Mouse (Mus musculus) liver, embryonic 11.5 days (tissue): ENCODE data around the gene Cdk19. TPM values are rescaled to one million over a fixed set of nuclear protein-coding genes. Genes with fewer than 3 reads are reported as not detected.

Source experiments
- ATAC-seq: fragments of 200-750 bp; cut with Nextera tagmentation; replicated peaks from 2 replicates; pipeline ENCODE4 v1.8.0; 2017; ENCODE audit warnings: moderate number of reproducible peaks, mild to moderate bottlenecking, moderate TSS enrichment, moderate library complexity; ENCODE audit not compliant: low FRiP score
- DNase-seq: peaks from one replicate; pipeline ENCODE4 v3.0.0-alpha.2; 2017; ENCODE audit warnings: low spot score
- H3K27ac ChIP-seq: fragments of 300-500 bp; sonication (generic); 2 replicates; pipeline ENCODE4 v1.5.1; 2014; ENCODE audit warnings: mild to moderate bottlenecking, low read depth, low read length, control low read depth
- H3K27me3 ChIP-seq: fragments of 300-500 bp; sonication (generic); replicated peaks from 2 replicates; pipeline ENCODE4 v1.6.1; 2014; ENCODE audit warnings: low read length, mixed read lengths; ENCODE audit not compliant: control insufficient read depth, insufficient read depth
- H3K36me3 ChIP-seq: fragments of 300-500 bp; sonication (generic); 2 replicates; pipeline ENCODE4 v1.6.1; 2014; ENCODE audit warnings: mild to moderate bottlenecking, low read length, moderate library complexity, mixed read lengths; ENCODE audit not compliant: control insufficient read depth, insufficient read depth
- H3K4me1 ChIP-seq: fragments of 300-500 bp; sonication (generic); replicated peaks from 2 replicates; pipeline ENCODE4 v1.6.1; 2014; ENCODE audit warnings: low read length, mixed read lengths; ENCODE audit not compliant: control insufficient read depth, insufficient read depth
- H3K4me2 ChIP-seq: fragments of 300-500 bp; sonication (generic); 2 replicates; pipeline ENCODE4 v1.6.1; 2014; ENCODE audit warnings: mild to moderate bottlenecking, control low read depth, moderate library complexity
- H3K4me3 ChIP-seq: fragments of 300-500 bp; sonication (generic); 2 replicates; pipeline ENCODE4 v1.5.1; 2014; ENCODE audit warnings: low read depth, low read length, control low read depth
- H3K9ac ChIP-seq: fragments of 300-500 bp; sonication (generic); 2 replicates; pipeline ENCODE4 v1.6.1; 2014; ENCODE audit warnings: low read depth, low read length, control low read depth
- H3K9me3 ChIP-seq: fragments of 300-500 bp; sonication (generic); 2 replicates; pipeline ENCODE4 v1.6.1; 2016; ENCODE audit warnings: low read length, inconsistent platforms, mixed read lengths; ENCODE audit not compliant: control insufficient read depth
- WGBS: fragments of 180-500 bp; shearing (Covaris S2); extraction: QIAGEN DNeasy Blood & Tissue Kit; methylation state at CpG from one replicate; pipeline ENCODE4 v1.1.7; 2014; 5-methylcytosine and 5-hydroxymethylcytosine counted together
- polyA plus RNA-seq: library from polyadenylated mRNA; unstranded; fragments of >200 nt; fragmentation: Nextera tagmentation; extraction: Ambion mirVana; gene quantifications from 2 replicates; pipeline ENCODE4 v1.2.1, GENCODE M21; 2014

Gene Cdk19
- polyA plus RNA-seq, 1 experiment from 2014 or later, result 4.6 TPM

DNA sequence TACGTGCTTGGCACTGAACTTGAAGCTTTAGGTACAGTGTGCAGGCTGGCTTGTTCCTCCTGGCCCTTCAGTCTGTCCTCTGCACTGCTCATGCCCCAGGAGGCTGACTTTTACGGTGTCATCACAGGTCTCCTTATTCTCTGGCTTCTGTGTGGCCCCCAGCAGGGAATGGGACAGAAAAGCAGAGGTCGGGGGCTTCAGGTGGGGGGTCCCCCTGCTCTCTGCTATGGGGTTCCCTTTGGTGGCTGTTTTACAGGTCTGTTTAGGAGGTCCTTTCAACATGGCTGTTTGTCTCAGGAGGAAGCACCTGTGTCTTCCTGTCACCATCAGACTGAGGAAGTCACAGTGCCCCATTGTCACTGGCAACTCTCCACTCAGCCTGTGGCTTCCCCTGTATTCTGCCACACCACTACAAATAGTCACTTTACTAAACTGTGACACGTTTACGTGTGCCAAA lies 175.9 kb downstream of the Cdk19 start:
- no peaks in the 10 kb centered on the region for H3K36me3 ChIP-seq
- DNase-seq (no peak), ATAC-seq (no peak)
- no peak overlapping the region for H3K4me3 ChIP-seq
- H3K4me2 ChIP-seq, result no peak overlapping the region
- H3K27me3 ChIP-seq, result no peaks in the 10 kb centered on the region
- H3K27ac ChIP-seq, result no peak overlapping the region
- H3K9me3 ChIP-seq, result no peaks in the 10 kb centered on the region
- H3K9ac ChIP-seq, result no peak overlapping the region
- no peaks in the 10 kb centered on the region for H3K4me1 ChIP-seq
- 65% methylated on average over 5 of the region's 5 CpGs for WGBS

DNA sequence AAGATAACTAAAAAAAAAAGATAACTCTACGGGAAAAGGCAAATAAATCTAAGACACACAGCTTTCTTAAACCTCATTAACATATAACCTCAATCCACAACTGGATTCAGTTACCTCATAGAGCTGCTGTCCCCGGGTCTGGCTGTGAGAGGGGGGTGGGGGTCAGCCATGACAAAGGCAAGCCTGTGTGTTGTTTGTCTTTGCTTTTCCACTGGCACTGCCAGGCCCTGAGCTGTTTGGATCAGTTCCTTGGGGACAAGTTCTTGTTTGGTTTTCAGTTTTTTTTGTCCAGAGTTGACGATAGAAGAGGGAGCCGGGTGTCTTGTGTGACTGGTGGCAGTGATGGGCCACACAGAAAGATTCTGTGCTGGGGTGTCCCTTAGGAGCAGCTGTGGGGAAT lies 177.1 kb downstream of the Cdk19 start:
- no peak overlapping the region for H3K27ac ChIP-seq
- H3K27me3 ChIP-seq, result no peaks in the 10 kb centered on the region
- DNase-seq (no peak), ATAC-seq (no peak)
- WGBS, result 33% methylated on average over 4 of the region's 4 CpGs
- no peaks in the 10 kb centered on the region for H3K36me3 ChIP-seq
- no peak overlapping the region for H3K4me2 ChIP-seq
- no peak overlapping the region for H3K9ac ChIP-seq
- H3K9me3 ChIP-seq, result no peaks in the 10 kb centered on the region
- H3K4me3 ChIP-seq, result no peak overlapping the region
- H3K4me1 ChIP-seq, result no peaks in the 10 kb centered on the region

DNA sequence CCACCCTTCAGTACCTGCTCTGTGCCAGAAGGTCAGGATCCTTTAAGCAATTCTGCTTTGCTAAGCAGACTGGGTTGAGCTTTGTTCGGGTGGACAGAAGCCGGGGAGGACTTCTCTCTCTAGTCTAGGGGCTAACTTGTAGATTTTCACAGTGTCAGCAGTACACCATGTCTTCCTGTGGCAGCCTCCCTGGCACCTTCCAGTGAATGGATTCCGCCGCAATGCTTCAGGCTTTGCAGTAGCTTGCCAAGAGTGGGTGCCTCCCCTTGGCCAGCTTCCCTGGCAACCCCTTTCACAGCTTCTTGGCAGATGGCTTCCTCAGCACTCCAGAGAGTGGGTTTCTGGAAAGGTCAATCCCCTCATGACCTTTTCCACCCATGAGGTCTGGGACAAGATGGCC lies 180.2 kb downstream of the Cdk19 start:
- Histone ChIP-seq H3K4me3 (no peak overlapping the region), H3K27ac (no peak overlapping the region), H3K9ac (no peak overlapping the region), H3K4me2 (no peak overlapping the region), H3K36me3 (no peaks in the 10 kb centered on the region), H3K9me3 (no peaks in the 10 kb centered on the region), H3K4me1 (no peaks in the 10 kb centered on the region), H3K27me3 (no peaks in the 10 kb centered on the region)
- ATAC-seq (no peak), DNase-seq (no peak)
- WGBS, result 79% methylated on average over 4 of the region's 4 CpGs

DNA sequence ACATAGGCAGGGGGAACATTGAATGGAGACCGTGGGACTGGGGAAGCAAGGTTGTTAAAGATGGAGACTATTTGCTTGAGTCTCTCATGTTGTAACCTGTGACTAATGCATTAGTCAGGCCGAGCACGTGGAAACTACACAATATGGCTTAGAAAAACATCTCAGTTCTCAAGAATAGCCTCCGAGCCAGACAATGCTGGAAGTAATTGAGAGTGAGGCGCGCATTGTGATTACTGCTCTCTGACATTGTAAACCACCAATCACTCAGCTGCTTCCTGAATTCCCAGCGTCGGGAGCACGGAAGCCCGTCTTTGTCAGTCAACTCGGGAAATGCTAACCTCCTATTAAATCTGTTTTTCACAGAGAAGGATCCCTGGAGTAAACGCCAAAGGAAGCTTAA lies 182.2 kb downstream of the Cdk19 start:
- Histone ChIP-seq H3K9ac (no peak overlapping the region), H3K36me3 (no peaks in the 10 kb centered on the region), H3K4me2 (no peak overlapping the region), H3K27me3 (no peaks in the 10 kb centered on the region), H3K4me3 (no peak overlapping the region), H3K4me1 (peaks cover 7% of the 10 kb centered on the region), H3K9me3 (no peaks in the 10 kb centered on the region), H3K27ac (no peak overlapping the region)
- ATAC-seq (no peak), DNase-seq (no peak)
- WGBS, result 53% methylated on average over 12 of the region's 12 CpGs

GRCm38 (mm10) chr10:40523312-40523975 lies 184.1 kb downstream of the Cdk19 start:
- H3K4me3 ChIP-seq, result no peak overlapping the region
- 76% methylated on average over 7 of the region's 7 CpGs for WGBS
- H3K36me3 ChIP-seq, result no peaks in the 10 kb centered on the region
- H3K27me3 ChIP-seq, result no peaks in the 10 kb centered on the region
- H3K27ac ChIP-seq, result no peak overlapping the region
- ATAC-seq, result no peak
- H3K4me2 ChIP-seq, result no peak overlapping the region
- H3K4me1 ChIP-seq, result peaks cover 14% of the 10 kb centered on the region
- no peak for DNase-seq
- no peak overlapping the region for H3K9ac ChIP-seq
- no peaks in the 10 kb centered on the region for H3K9me3 ChIP-seq

GRCm38 (mm10) chr10:40524032-40524806 lies 184.9 kb downstream of the Cdk19 start:
- ATAC-seq (no peak), DNase-seq (no peak)
- no peaks in the 10 kb centered on the region for H3K9me3 ChIP-seq
- no peak overlapping the region for H3K4me3 ChIP-seq
- no peaks in the 10 kb centered on the region for H3K36me3 ChIP-seq
- H3K27ac ChIP-seq, result no peak overlapping the region
- H3K9ac ChIP-seq, result no peak overlapping the region
- H3K27me3 ChIP-seq, result no peaks in the 10 kb centered on the region
- WGBS, result 75% methylated on average over 9 of the region's 9 CpGs
- H3K4me1 ChIP-seq, result peaks cover 18% of the 10 kb centered on the region
- H3K4me2 ChIP-seq, result no peak overlapping the region

- Histone ChIP-seq H3K9me3 (no peaks in the 10 kb centered on the region), H3K27me3 (no peaks in the 10 kb centered on the region), H3K27ac (no peak overlapping the region), H3K36me3 (no peaks in the 10 kb centered on the region), H3K4me2 (no peak overlapping the region), H3K4me3 (no peak overlapping the region), H3K9ac (no peak overlapping the region), H3K4me1 (peaks cover 18% of the 10 kb centered on the region)
- 26% methylated on average over 10 of the region's 10 CpGs for WGBS
- DNase-seq (no peak), ATAC-seq (no peak)
These were observed 185.6 kb downstream of the Cdk19 start for GRCm38 (mm10) chr10:40524991-40525390.

DNA sequence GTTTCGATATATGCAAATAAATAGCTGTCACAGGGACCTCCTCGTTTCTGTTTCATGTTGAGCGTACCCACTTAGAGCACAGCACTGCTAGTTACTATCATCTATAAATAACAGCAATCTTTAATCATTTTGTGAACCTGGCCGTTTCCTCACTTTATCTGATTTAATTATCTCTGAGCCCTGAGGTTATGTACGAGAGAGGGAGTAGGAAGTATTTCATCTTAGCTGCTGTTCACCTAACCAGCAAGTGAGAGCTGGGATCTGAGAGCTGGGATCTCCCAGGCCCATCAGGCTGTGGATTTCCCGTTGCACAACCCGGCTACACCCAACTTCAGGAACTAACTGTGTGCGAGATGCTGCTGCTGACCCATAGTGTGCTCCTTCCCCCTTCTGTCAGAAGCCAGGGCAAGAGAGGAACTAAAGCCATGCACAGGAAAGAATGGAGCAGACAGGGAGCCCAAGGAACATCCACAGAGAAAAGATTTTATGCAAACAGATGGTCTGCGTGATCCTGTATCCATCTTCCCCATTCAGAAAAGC lies 186.3 kb downstream of the Cdk19 start:
- H3K4me1 ChIP-seq, result peaks cover 18% of the 10 kb centered on the region
- no peaks in the 10 kb centered on the region for H3K27me3 ChIP-seq
- no peak overlapping the region for H3K4me3 ChIP-seq
- 33% methylated on average over 9 of the region's 9 CpGs for WGBS
- DNase-seq (no peak), ATAC-seq (no peak)
- H3K36me3 ChIP-seq, result no peaks in the 10 kb centered on the region
- H3K9me3 ChIP-seq, result no peaks in the 10 kb centered on the region
- 0 out of 2 replicates have a peak overlapping the region, but pooled peaks have one; percentile 26 for H3K9ac ChIP-seq
- no peak overlapping the region for H3K27ac ChIP-seq
- H3K4me2 ChIP-seq, result no peak overlapping the region
